In genomic region chr14:47462877-47463460, GRCm38 (mm10) we compare ENCODE assay signal across 17 mouse cellular contexts.
"Had no signal": no experiment of that assay in that cellular context is flagged by ENCODE, and none has a peak within 500 bp of the region (broad histone marks: within the 10 kb centered on the region; RNA-seq: fewer than 3 reads in every experiment).

No protein-coding gene starts in this region.

- H3K4me3 ChIP-seq: lung, embryonic 15.5 days; megakaryocyte, embryonic 14.5 days; midbrain, embryonic 13.5 days; midbrain, embryonic 15.5 days; neural tube, embryonic 12.5 days; stomach, embryonic 15.5 days had no signal

- H3K9me3 ChIP-seq: lung, embryonic 15.5 days; megakaryocyte, embryonic 14.5 days; midbrain, embryonic 13.5 days; midbrain, embryonic 15.5 days; neural tube, embryonic 12.5 days; stomach, embryonic 15.5 days had no signal

- ATAC-seq: lung, postnatal 0 days; midbrain, embryonic 13.5 days; midbrain, embryonic 15.5 days had no signal

- H3K36me3 ChIP-seq: lung, embryonic 15.5 days; midbrain, embryonic 13.5 days; midbrain, embryonic 15.5 days; neural tube, embryonic 12.5 days; stomach, embryonic 15.5 days had no signal

- H3K27me3 ChIP-seq: midbrain, embryonic 13.5 days; midbrain, embryonic 15.5 days; neural tube, embryonic 12.5 days; stomach, embryonic 15.5 days had no signal

- H3K4me2 ChIP-seq: lung, embryonic 15.5 days; midbrain, embryonic 11.5 days; midbrain, embryonic 13.5 days; midbrain, embryonic 15.5 days; neural tube, embryonic 12.5 days; stomach, embryonic 15.5 days had no signal

- H3K9ac ChIP-seq: lung, embryonic 15.5 days; midbrain, embryonic 13.5 days; midbrain, embryonic 15.5 days; neural tube, embryonic 12.5 days; stomach, embryonic 15.5 days had no signal

- H3K27ac ChIP-seq: lung, embryonic 15.5 days; macrophage; midbrain, embryonic 13.5 days; midbrain, embryonic 15.5 days; neural tube, embryonic 12.5 days; stomach, embryonic 15.5 days; stomach, postnatal 0 days had no signal

- DNase-seq: lung, adult 2 months; lung, postnatal 14 days; lung, postnatal 36 days; right cerebral cortex, postnatal 14 days; thymus, adult 18-20 months; thymus, postnatal 25 days; thymus, postnatal 4 days had no signal

- H3K4me1 ChIP-seq: lung, embryonic 15.5 days; megakaryocyte, embryonic 14.5 days; midbrain, embryonic 13.5 days; midbrain, embryonic 15.5 days; neural tube, embryonic 12.5 days; stomach, embryonic 15.5 days had no signal
